Mouse (Mus musculus): ENCODE measurements at regions not wholly inside any gene's neighbourhood (a gene's known extent, or its start where the extent isn't known, plus 50 kb on each side); places are given as distances from the start of the nearest gene placed in this dataset.

DNA sequence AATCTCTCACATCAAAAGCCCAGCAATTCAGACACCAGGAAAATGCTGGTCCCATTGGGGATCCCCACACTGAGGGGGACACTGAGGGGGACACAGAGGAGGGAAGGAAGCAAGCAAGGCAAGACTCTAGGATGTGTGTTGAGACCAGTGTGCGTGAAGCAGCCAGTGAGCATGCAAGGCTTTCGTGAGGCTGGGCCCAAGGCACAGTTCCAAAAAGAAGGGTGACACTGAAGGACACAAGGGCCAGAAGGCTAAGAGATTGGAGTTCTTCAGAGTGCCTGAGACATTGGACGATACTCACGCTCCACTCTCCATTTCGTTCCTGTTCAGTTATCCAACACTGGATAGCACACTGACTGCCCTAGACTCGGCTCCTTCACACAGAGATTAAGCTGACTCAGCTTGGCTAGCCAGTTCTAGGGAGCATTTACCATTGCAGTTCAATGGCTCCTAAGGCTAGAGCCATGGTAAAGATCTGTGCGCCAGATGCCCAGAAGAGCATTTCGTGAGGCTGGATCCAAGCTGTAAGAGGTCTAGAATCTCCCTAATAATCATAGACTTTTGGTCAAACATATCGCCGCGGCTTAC is 150.1 kb downstream of the Zfp36l1 start:
- WGBS = 94% methylated on average over 11 of the region's 11 CpGs
- DNase-seq (ENCODE audit: low spot score) = no peak
- no peak for ATAC-seq (ENCODE audit: low FRiP score)
- no peak overlapping the region for H3K4me2 ChIP-seq (replicated peaks; ENCODE audit: low read depth, low read length)
- no peak overlapping the region for H3K9ac ChIP-seq (ENCODE audit: low read depth, low read length)
- H3K27me3 ChIP-seq (ENCODE audit: control insufficient read depth, insufficient read depth, low read length) = no peaks in the 10 kb centered on the region
- H3K4me3 ChIP-seq (ENCODE audit: low read depth, low read length) = no peak overlapping the region
- H3K4me1 ChIP-seq (replicated peaks; ENCODE audit: control insufficient read depth, insufficient read depth, low read length) = peaks cover 7% of the 10 kb centered on the region
- no peaks in the 10 kb centered on the region for H3K9me3 ChIP-seq (ENCODE audit: control insufficient read depth, low read length)
- no peak overlapping the region for H3K27ac ChIP-seq (ENCODE audit: low read depth, low read length)
- no peaks in the 10 kb centered on the region for H3K36me3 ChIP-seq (ENCODE audit: control insufficient read depth, insufficient read depth, low read length)

DNA sequence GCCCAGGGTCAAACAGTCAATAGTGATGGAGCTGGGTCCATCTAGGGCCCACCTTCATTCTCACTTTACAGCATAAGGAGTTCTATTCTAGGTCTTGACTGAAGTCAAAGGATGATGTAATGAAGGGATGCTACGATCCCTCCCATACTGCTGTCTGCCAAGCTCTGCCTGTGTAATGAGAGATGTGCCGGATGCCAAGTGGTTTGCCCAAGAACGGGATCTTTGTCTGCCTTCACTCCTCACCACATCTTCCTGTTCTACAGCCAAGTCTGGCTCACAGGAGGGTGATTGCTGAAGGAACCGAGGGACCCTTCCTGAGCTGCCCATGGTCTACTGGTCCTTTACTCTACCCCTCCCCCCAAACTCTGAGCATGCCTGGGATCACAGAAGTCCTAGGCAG is 150.9 kb downstream of the Zfp36l1 start:
- H3K9me3 ChIP-seq (ENCODE audit: control insufficient read depth, low read length) = no peaks in the 10 kb centered on the region
- H3K4me1 ChIP-seq (replicated peaks; ENCODE audit: control insufficient read depth, insufficient read depth, low read length) = peaks cover 7% of the 10 kb centered on the region
- H3K4me2 ChIP-seq (replicated peaks; ENCODE audit: low read depth, low read length) = no peak overlapping the region
- no peak overlapping the region for H3K4me3 ChIP-seq (ENCODE audit: low read depth, low read length)
- WGBS = 91% methylated on average over 4 of the region's 4 CpGs
- H3K36me3 ChIP-seq (ENCODE audit: control insufficient read depth, insufficient read depth, low read length) = no peaks in the 10 kb centered on the region
- no peak overlapping the region for H3K27ac ChIP-seq (ENCODE audit: low read depth, low read length)
- DNase-seq (ENCODE audit: low spot score) (no peak), ATAC-seq (ENCODE audit: low FRiP score) (no peak)
- H3K9ac ChIP-seq (ENCODE audit: low read depth, low read length) = no peak overlapping the region
- no peaks in the 10 kb centered on the region for H3K27me3 ChIP-seq (ENCODE audit: control insufficient read depth, insufficient read depth, low read length)

DNA sequence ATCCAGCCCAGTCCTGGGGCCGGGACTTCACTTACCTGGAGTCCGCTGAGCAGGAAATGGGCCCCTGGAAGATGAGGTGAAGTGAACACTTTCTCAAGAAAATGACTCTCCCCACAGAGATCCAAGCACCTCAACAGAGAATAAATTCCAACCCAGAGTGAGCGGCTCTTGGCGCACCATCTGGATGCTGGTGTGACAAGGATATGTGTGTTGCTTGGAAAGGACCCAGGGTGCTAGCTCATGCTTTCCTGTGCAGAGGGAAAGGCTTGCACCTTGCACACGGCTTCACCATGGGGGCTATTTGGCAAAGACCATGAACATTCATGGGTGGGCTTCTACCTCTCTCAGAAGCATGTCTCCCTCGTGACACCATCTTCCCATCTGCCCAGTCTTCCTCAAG is 151.7 kb downstream of the Zfp36l1 start:
- H3K9me3 ChIP-seq (ENCODE audit: control insufficient read depth, low read length) = no peaks in the 10 kb centered on the region
- H3K4me2 ChIP-seq (replicated peaks; ENCODE audit: low read depth, low read length) = no peak overlapping the region
- H3K9ac ChIP-seq (ENCODE audit: low read depth, low read length) = no peak overlapping the region
- ATAC-seq (ENCODE audit: low FRiP score) = no peak
- 95% methylated on average over 6 of the region's 6 CpGs for WGBS
- DNase-seq (ENCODE audit: low spot score) = no peak
- H3K27me3 ChIP-seq (ENCODE audit: control insufficient read depth, insufficient read depth, low read length) = no peaks in the 10 kb centered on the region
- no peaks in the 10 kb centered on the region for H3K36me3 ChIP-seq (ENCODE audit: control insufficient read depth, insufficient read depth, low read length)
- no peak overlapping the region for H3K4me3 ChIP-seq (ENCODE audit: low read depth, low read length)
- H3K4me1 ChIP-seq (replicated peaks; ENCODE audit: control insufficient read depth, insufficient read depth, low read length) = peaks cover 5% of the 10 kb centered on the region
- no peak overlapping the region for H3K27ac ChIP-seq (ENCODE audit: low read depth, low read length)

DNA sequence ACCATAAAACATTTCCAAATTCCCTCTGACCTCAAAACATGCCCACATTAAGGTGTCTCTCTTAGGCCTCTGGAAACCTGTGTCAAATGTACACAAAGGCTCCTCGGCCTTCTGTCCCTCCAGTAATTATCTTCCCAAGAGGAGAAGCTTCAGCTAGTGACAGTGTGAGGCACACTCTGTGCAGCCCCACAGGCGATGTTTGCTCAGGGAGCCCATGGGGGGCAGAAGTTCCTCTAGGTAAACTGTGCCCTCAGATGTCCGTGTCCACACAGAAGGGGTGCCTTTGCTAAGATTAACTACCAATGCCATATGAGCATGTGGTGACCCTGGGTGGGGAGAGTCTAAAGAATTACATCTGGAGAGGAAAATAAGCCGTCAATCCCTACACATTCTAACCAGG is 152.4 kb downstream of the Zfp36l1 start:
- Histone ChIP-seq H3K36me3 (ENCODE audit: control insufficient read depth, insufficient read depth, low read length) (no peaks in the 10 kb centered on the region), H3K27me3 (ENCODE audit: control insufficient read depth, insufficient read depth, low read length) (no peaks in the 10 kb centered on the region), H3K9me3 (ENCODE audit: control insufficient read depth, low read length) (no peaks in the 10 kb centered on the region), H3K4me2 (replicated peaks; ENCODE audit: low read depth, low read length) (no peak overlapping the region), H3K27ac (ENCODE audit: low read depth, low read length) (no peak overlapping the region), H3K4me1 (replicated peaks; ENCODE audit: control insufficient read depth, insufficient read depth, low read length) (peaks cover 2% of the 10 kb centered on the region; the same call in 1 of the 2 replicates), H3K4me3 (ENCODE audit: low read depth, low read length) (no peak overlapping the region), H3K9ac (ENCODE audit: low read depth, low read length) (no peak overlapping the region)
- ATAC-seq (ENCODE audit: low FRiP score) = no peak
- 77% methylated on average over 4 of the region's 4 CpGs for WGBS
- no peak for DNase-seq (ENCODE audit: low spot score)

DNA sequence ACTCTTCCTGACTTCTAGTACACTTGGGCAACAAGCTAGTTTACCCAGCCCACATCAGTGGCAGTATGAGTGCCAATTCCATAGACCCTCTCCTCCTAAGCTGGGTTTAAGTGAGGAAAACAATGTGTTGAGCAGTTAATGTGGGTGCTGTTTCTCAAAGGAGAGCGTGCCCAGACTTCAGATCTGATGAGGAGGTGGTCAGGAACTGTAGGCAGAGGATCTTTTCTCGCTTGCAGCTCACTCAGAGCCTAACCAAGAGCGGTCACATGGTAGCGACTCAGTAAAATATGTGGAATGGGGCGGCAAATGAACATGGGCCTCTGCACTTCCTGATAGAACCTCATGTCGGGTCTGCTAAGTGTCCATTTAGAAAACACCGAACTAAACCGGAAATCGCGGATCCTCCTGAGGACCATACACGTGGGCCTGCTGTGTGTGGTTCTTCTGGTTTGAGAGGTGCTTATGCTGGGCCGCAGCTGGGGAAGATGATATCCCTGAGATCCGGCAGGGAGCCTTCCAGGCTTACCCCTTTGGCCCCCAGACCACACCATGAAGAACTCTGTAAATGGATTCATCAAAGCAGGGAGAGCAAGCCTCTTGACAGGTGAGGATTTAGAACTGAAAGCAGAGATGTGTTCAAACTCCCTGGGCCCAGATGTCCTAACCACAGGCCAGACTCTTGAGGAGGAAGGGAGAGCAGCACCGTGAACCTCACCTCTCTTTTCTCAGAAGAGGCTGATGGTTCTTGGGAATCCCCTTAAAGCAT is 153.1 kb downstream of the Zfp36l1 start:
- no peak overlapping the region for H3K27ac ChIP-seq (ENCODE audit: low read depth, low read length)

GRCm38 (mm10) chr12:79957211-79957610 is 155.6 kb downstream of the Zfp36l1 start:
- WGBS = 83% methylated on average over 4 of the region's 4 CpGs
- no peak for ATAC-seq (ENCODE audit: low FRiP score)

More for the DNA sequence above, 153.1 kb downstream of the Zfp36l1 start:
- DNase-seq (ENCODE audit: low spot score) = no peak
- Histone ChIP-seq H3K9ac (ENCODE audit: low read depth, low read length) (no peak overlapping the region), H3K4me2 (replicated peaks; ENCODE audit: low read depth, low read length) (no peak overlapping the region), H3K9me3 (ENCODE audit: control insufficient read depth, low read length) (no peaks in the 10 kb centered on the region), H3K27me3 (ENCODE audit: control insufficient read depth, insufficient read depth, low read length) (no peaks in the 10 kb centered on the region), H3K4me3 (ENCODE audit: low read depth, low read length) (no peak overlapping the region), H3K4me1 (replicated peaks; ENCODE audit: control insufficient read depth, insufficient read depth, low read length) (no peaks in the 10 kb centered on the region), H3K36me3 (ENCODE audit: control insufficient read depth, insufficient read depth, low read length) (no peaks in the 10 kb centered on the region)
- WGBS = 83% methylated on average over 14 of the region's 14 CpGs
- no peak for ATAC-seq (ENCODE audit: low FRiP score)

GRCm38 (mm10) chr12:79956351-79956750 is 156.5 kb downstream of the Zfp36l1 start:
- ATAC-seq (ENCODE audit: low FRiP score) (no peak), DNase-seq (ENCODE audit: low spot score) (no peak)
- H3K4me3 ChIP-seq (ENCODE audit: low read depth, low read length) = no peak overlapping the region
- H3K36me3 ChIP-seq (ENCODE audit: control insufficient read depth, insufficient read depth, low read length) = no peaks in the 10 kb centered on the region
- 85% methylated on average over 6 of the region's 6 CpGs for WGBS
- H3K27me3 ChIP-seq (ENCODE audit: control insufficient read depth, insufficient read depth, low read length) = no peaks in the 10 kb centered on the region
- no peaks in the 10 kb centered on the region for H3K4me1 ChIP-seq (replicated peaks; ENCODE audit: control insufficient read depth, insufficient read depth, low read length)
- H3K4me2 ChIP-seq (replicated peaks; ENCODE audit: low read depth, low read length) = no peak overlapping the region
- H3K9me3 ChIP-seq (ENCODE audit: control insufficient read depth, low read length) = no peaks in the 10 kb centered on the region
- H3K9ac ChIP-seq (ENCODE audit: low read depth, low read length) = no peak overlapping the region
- H3K27ac ChIP-seq (ENCODE audit: low read depth, low read length) = no peak overlapping the region

More at GRCm38 (mm10) chr12:79957211-79957610, 155.6 kb downstream of the Zfp36l1 start:
- DNase-seq (ENCODE audit: low spot score) = no peak
- Histone ChIP-seq H3K9me3 (ENCODE audit: control insufficient read depth, low read length) (no peaks in the 10 kb centered on the region), H3K27me3 (ENCODE audit: control insufficient read depth, insufficient read depth, low read length) (no peaks in the 10 kb centered on the region), H3K4me3 (ENCODE audit: low read depth, low read length) (no peak overlapping the region), H3K4me1 (replicated peaks; ENCODE audit: control insufficient read depth, insufficient read depth, low read length) (no peaks in the 10 kb centered on the region), H3K36me3 (ENCODE audit: control insufficient read depth, insufficient read depth, low read length) (no peaks in the 10 kb centered on the region), H3K27ac (ENCODE audit: low read depth, low read length) (no peak overlapping the region), H3K4me2 (replicated peaks; ENCODE audit: low read depth, low read length) (no peak overlapping the region), H3K9ac (ENCODE audit: low read depth, low read length) (no peak overlapping the region)

GRCm38 (mm10) chr12:79955501-79955900 is 157.3 kb downstream of the Zfp36l1 start:
- Histone ChIP-seq H3K4me1 (replicated peaks; ENCODE audit: control insufficient read depth, insufficient read depth, low read length) (no peaks in the 10 kb centered on the region), H3K9ac (ENCODE audit: low read depth, low read length) (no peak overlapping the region), H3K9me3 (ENCODE audit: control insufficient read depth, low read length) (no peaks in the 10 kb centered on the region), H3K27ac (ENCODE audit: low read depth, low read length) (no peak overlapping the region), H3K4me2 (replicated peaks; ENCODE audit: low read depth, low read length) (no peak overlapping the region), H3K36me3 (ENCODE audit: control insufficient read depth, insufficient read depth, low read length) (no peaks in the 10 kb centered on the region), H3K4me3 (ENCODE audit: low read depth, low read length) (no peak overlapping the region), H3K27me3 (ENCODE audit: control insufficient read depth, insufficient read depth, low read length) (no peaks in the 10 kb centered on the region)
- 89% methylated on average over 2 of the region's 2 CpGs for WGBS
- DNase-seq (ENCODE audit: low spot score) (no peak), ATAC-seq (ENCODE audit: low FRiP score) (no peak)

- no peak for DNase-seq (ENCODE audit: low spot score)
- no peaks in the 10 kb centered on the region for H3K36me3 ChIP-seq (ENCODE audit: control insufficient read depth, insufficient read depth, low read length)
- no peak overlapping the region for H3K9ac ChIP-seq (ENCODE audit: low read depth, low read length)
- 80% methylated on average over 7 of the region's 7 CpGs for WGBS
- H3K4me3 ChIP-seq (ENCODE audit: low read depth, low read length) = no peak overlapping the region
- no peaks in the 10 kb centered on the region for H3K9me3 ChIP-seq (ENCODE audit: control insufficient read depth, low read length)
- H3K4me1 ChIP-seq (replicated peaks; ENCODE audit: control insufficient read depth, insufficient read depth, low read length) = peaks cover 3% of the 10 kb centered on the region; the same call in 1 of the 2 replicates
- ATAC-seq (ENCODE audit: low FRiP score) = no peak
- H3K27me3 ChIP-seq (ENCODE audit: control insufficient read depth, insufficient read depth, low read length) = no peaks in the 10 kb centered on the region
- H3K4me2 ChIP-seq (replicated peaks; ENCODE audit: low read depth, low read length) = no peak overlapping the region
- H3K27ac ChIP-seq (ENCODE audit: low read depth, low read length) = no peak overlapping the region
Observed at GRCm38 (mm10) chr12:79950579-79951112, 162.2 kb downstream of the Zfp36l1 start.

Measured in hindbrain, embryonic 11.5 days (tissue).